Mouse (Mus musculus) stomach, postnatal 0 days (tissue): Measurements from ENCODE around the gene Lamc3.

ENCODE experiments used
- CTCF ChIP-seq: IDR thresholded peaks from 2 replicates; pipeline ENCODE4 v1.5.1; 2016; ENCODE audit warnings: antibody characterized with exemption, low read depth, mild to moderate bottlenecking, moderate library complexity
- EP300 ChIP-seq: optimal IDR thresholded peaks from 2 replicates; pipeline ENCODE3; 2016; ENCODE audit warnings: antibody characterized with exemption

GRCm38 (mm10) chr2:31987774-31988173, 100.7 kb downstream of the Lamc3 start:
- TF ChIP-seq CTCF (no peak), EP300 (no peak)
